Mouse (Mus musculus) hindbrain, embryonic 12.5 days (tissue): ENCODE results near the gene Necap2. TPM values are rescaled to one million over a fixed set of nuclear protein-coding genes. Genes with fewer than 3 reads are reported as not detected.

Experiments
- ATAC-seq: fragments of 200-750 bp; cut with Nextera tagmentation; 2 replicates; pipeline ENCODE4 v1.8.0; 2017; ENCODE audit warnings: moderate TSS enrichment; ENCODE audit not compliant: low FRiP score
- H3K27ac ChIP-seq: fragments of 300-500 bp; sonication (generic); 2 replicates; pipeline ENCODE4 v1.5.1; 2016; ENCODE audit warnings: mild to moderate bottlenecking
- H3K27me3 ChIP-seq: fragments of 300-500 bp; sonication (generic); 2 replicates; pipeline ENCODE4 v1.6.1; 2016; ENCODE audit warnings: mild to moderate bottlenecking
- H3K36me3 ChIP-seq: fragments of 300-500 bp; sonication (generic); 2 replicates; pipeline ENCODE4 v1.6.1; 2016; ENCODE audit warnings: mild to moderate bottlenecking
- H3K4me1 ChIP-seq: fragments of 300-500 bp; sonication (generic); 2 replicates; pipeline ENCODE4 v1.6.1; 2016
- H3K4me2 ChIP-seq: fragments of 300-500 bp; sonication (generic); replicated peaks from 2 replicates; pipeline ENCODE4 v1.6.1; 2016; ENCODE audit warnings: mild to moderate bottlenecking
- H3K4me3 ChIP-seq: fragments of 300-500 bp; sonication (generic); 2 replicates; pipeline ENCODE4 v1.5.1; 2016; ENCODE audit warnings: mild to moderate bottlenecking
- H3K9ac ChIP-seq: fragments of 300-500 bp; sonication (generic); 2 replicates; pipeline ENCODE4 v1.6.1; 2016; ENCODE audit warnings: mild to moderate bottlenecking, moderate library complexity
- H3K9me3 ChIP-seq: fragments of 300-500 bp; sonication (generic); replicated peaks from 2 replicates; pipeline ENCODE4 v1.6.1; 2016; ENCODE audit warnings: mild to moderate bottlenecking
- WGBS: fragments of 180-500 bp; shearing (Covaris S2); methylation state at CpG from one replicate; pipeline ENCODE4 v1.1.7; 2016; 5-methylcytosine and 5-hydroxymethylcytosine counted together
- polyA plus RNA-seq: library from polyadenylated mRNA; unstranded; fragments of >200 nt; fragmentation: Nextera tagmentation; extraction: Ambion mirVana; gene quantifications from 2 replicates; pipeline ENCODE4 v1.2.1, GENCODE M21; 2016

Gene Necap2
- polyA plus RNA-seq, 1 experiment from 2014 or later: 57.6 TPM

GRCm38 (mm10) chr4:141024052-141024451 is 54.1 kb downstream of the Necap2 start:
- H3K9me3 ChIP-seq: no peaks in the 10 kb centered on the region
- no peak for ATAC-seq
- peaks cover 31% of the 10 kb centered on the region for H3K4me1 ChIP-seq
- H3K27ac ChIP-seq: no peak overlapping the region
- peaks cover 74% of the 10 kb centered on the region for H3K36me3 ChIP-seq
- no peaks in the 10 kb centered on the region for H3K27me3 ChIP-seq
- no peak overlapping the region for H3K4me3 ChIP-seq
- WGBS: 82% methylated on average over 9 of the region's 9 CpGs
- H3K9ac ChIP-seq: no peak overlapping the region
- H3K4me2 ChIP-seq: no peak overlapping the region

GRCm38 (mm10) chr4:141021614-141021929 is 56.6 kb downstream of the Necap2 start:
- no peaks in the 10 kb centered on the region for H3K9me3 ChIP-seq
- peaks cover 37% of the 10 kb centered on the region for H3K4me1 ChIP-seq
- H3K27me3 ChIP-seq: no peaks in the 10 kb centered on the region
- 60% methylated on average over 11 of the region's 11 CpGs for WGBS
- H3K27ac ChIP-seq: peak overlapping the region; percentile 94
- peak overlapping the region; percentile 19; the same call in 1 of the 2 replicates for H3K4me2 ChIP-seq
- no peak overlapping the region for H3K4me3 ChIP-seq
- peaks cover 68% of the 10 kb centered on the region for H3K36me3 ChIP-seq
- peak overlapping the region; percentile 23 for H3K9ac ChIP-seq
- ATAC-seq: peak; percentile 46

DNA sequence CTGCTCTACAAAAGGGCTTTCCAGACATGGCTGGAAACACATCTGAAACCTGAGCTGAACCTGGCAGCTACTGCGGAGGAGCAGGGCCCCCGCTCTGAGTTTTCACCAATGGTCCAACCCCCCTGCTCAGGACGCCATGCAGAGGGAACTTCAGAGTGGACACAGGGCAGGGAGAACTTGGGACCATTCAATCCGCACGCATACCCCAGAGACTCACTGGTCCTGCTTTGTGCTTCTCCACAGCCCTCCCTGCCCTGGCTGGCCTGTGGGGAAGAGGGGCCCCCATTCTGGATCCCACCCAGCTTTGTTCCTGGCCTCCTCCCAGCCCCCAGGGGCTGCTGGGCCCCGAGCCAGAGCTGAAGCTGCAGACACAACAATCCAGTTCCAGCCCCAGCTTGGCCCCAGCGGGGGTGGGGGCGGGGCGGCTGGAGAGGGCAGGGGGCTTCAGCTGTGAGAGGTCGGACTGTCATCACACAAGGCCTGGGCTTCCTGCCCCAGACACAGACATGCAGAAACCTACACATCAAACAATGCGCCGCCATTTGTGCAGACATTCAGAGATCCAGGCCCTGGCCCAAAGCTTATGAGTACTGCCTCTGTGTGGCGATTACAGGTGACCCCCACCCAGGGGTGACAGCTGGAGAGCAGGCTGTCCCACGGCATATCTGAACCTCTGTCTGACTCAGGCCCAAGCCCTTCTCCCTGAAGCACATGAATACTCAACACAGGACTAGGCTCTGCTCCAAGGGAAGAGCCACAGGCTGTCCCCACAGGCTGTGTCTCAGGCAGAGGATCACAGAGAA is 57.1 kb downstream of the Necap2 start:
- Histone ChIP-seq H3K27me3 (no peaks in the 10 kb centered on the region), H3K9ac (peak overlapping the region; percentile 23), H3K4me1 (peaks cover 37% of the 10 kb centered on the region), H3K36me3 (peaks cover 67% of the 10 kb centered on the region), H3K27ac (peak overlapping the region; percentile 94), H3K4me3 (no peak overlapping the region), H3K4me2 (peak overlapping the region; percentile 19), H3K9me3 (no peaks in the 10 kb centered on the region)
- peak; percentile 77 for ATAC-seq
- 21% methylated on average over 14 of the region's 14 CpGs for WGBS

- Histone ChIP-seq H3K4me1 (peaks cover 37% of the 10 kb centered on the region), H3K9ac (peak overlapping the region; percentile 23; the same call in 1 of the 2 replicates), H3K36me3 (peaks cover 69% of the 10 kb centered on the region), H3K4me3 (no peak overlapping the region), H3K4me2 (peak overlapping the region; percentile 19; the same call in 1 of the 2 replicates), H3K27ac (peak overlapping the region; percentile 94), H3K9me3 (no peaks in the 10 kb centered on the region), H3K27me3 (no peaks in the 10 kb centered on the region)
- ATAC-seq: no peak
- WGBS: 81% methylated on average over 17 of the region's 17 CpGs
Observed at GRCm38 (mm10) chr4:141020220-141020619, 57.9 kb downstream of the Necap2 start.

GRCm38 (mm10) chr4:141017657-141018436 is 60.3 kb downstream of the Necap2 start:
- WGBS: 84% methylated on average over 29 of the region's 29 CpGs
- Histone ChIP-seq H3K4me1 (peaks cover 41% of the 10 kb centered on the region), H3K9ac (no peak overlapping the region), H3K27me3 (no peaks in the 10 kb centered on the region), H3K36me3 (peaks cover 69% of the 10 kb centered on the region), H3K4me2 (no peak overlapping the region), H3K27ac (0 out of 2 replicates have a peak overlapping the region, but pooled peaks have one; percentile 8), H3K4me3 (no peak overlapping the region), H3K9me3 (no peaks in the 10 kb centered on the region)
- no peak for ATAC-seq

Other genes starting within 250 kb of the Necap2 start
- gene Padi1, start 232.6 kb downstream of the Necap2 start, polyA plus RNA-seq: 0.07 and 0.19 TPM in 2 replicates
- 2.6 and 3.7 TPM in 2 replicates for gene Padi2, start 172.0 kb downstream of the Necap2 start, polyA plus RNA-seq
- gene Sdhb, start 117.2 kb downstream of the Necap2 start, polyA plus RNA-seq: 349 and 383 TPM in 2 replicates
- 110 and 113 TPM in 2 replicates for gene Atp13a2, start 91.5 kb downstream of the Necap2 start, polyA plus RNA-seq
- gene Mfap2, start 67.9 kb downstream of the Necap2 start, polyA plus RNA-seq: 344 and 345 TPM in 2 replicates
- gene Crocc, start 17.8 kb downstream of the Necap2 start, polyA plus RNA-seq: 13.2 and 14.1 TPM in 2 replicates
- 0.13 TPM in 1 of 2 replicates, not detected in the other for gene Spata21, start 10.0 kb upstream of the Necap2 start, polyA plus RNA-seq
- 30.7 and 32.4 TPM in 2 replicates for gene Szrd1, start 61.4 kb upstream of the Necap2 start, polyA plus RNA-seq
- 28.3 and 28.6 TPM in 2 replicates for gene Fbxo42, start 69.6 kb upstream of the Necap2 start, polyA plus RNA-seq
- gene Rsg1, start 135.6 kb upstream of the Necap2 start, polyA plus RNA-seq: 5.8 and 5.9 TPM in 2 replicates
- 6.1 and 10.9 TPM in 2 replicates for gene Arhgef19, start 161.1 kb upstream of the Necap2 start, polyA plus RNA-seq
- gene Epha2, start 222.9 kb upstream of the Necap2 start, polyA plus RNA-seq: 2.7 and 3.2 TPM in 2 replicates